Comparison of ENCODE assay signal across 9 mouse cellular contexts in the genomic region with DNA sequence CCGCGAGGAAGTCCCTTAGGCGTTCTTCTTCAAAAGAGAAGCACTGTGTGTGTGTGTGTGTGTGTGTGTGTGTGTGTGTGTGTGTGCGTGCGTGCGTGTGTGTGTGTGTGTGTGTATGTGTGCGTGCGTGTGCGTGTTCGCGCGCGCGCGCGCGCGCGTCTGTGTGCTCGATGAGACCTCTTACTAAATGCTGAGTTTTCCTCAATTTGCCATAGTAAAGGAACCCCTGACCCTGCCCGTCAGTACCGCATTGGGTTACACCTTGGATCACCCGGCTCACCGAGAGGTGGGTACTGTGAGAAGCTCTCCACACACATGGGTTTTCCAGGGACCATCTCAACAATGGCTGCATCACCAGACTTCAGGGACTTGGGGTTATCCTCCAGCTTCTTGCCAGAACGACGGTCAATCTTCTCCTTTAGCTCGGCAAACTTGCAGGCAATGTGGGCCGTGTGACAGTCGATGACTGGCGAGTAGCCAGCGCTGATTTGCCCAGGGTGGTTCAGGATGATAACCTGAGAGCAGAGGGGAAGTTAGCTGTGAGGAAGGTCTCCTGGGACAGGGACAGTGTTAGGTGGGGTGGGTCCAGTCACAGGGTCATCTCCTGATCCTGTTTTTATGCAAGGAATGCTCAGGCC. TPM values are rescaled to one million over a fixed set of nuclear protein-coding genes. Genes with fewer than 3 reads are reported as not detected.
DNase-seq lines count a peak whose midpoint lies in the region; ATAC-seq lines count a peak whose summit lies in the region.
"Had no signal": no experiment of that assay in that cellular context is flagged by ENCODE, and none has a peak within 500 bp of the region (broad histone marks: within the 10 kb centered on the region; RNA-seq: fewer than 3 reads in every experiment).

No protein-coding gene starts in this region.

- no peak overlapping the region for H3K27ac ChIP-seq in kidney, embryonic 15.5 days
- no peak overlapping the region for H3K27ac ChIP-seq in hindbrain, embryonic 10.5 days
- no peak overlapping the region for H3K27ac ChIP-seq in midbrain, embryonic 12.5 days (replicated peaks)

- peaks cover 12% of the 10 kb centered on the region for H3K4me1 ChIP-seq in kidney, embryonic 15.5 days
- peaks cover 15% of the 10 kb centered on the region for H3K4me1 ChIP-seq in hindbrain, embryonic 10.5 days (replicated peaks)
- H3K4me1 ChIP-seq in midbrain, embryonic 12.5 days, result peaks cover 14% of the 10 kb centered on the region

- no peak for ATAC-seq in kidney, embryonic 15.5 days (replicated peaks; ENCODE audit: low FRiP score)
- no peak for ATAC-seq in midbrain, embryonic 12.5 days (ENCODE audit: low FRiP score, low read depth)
- no peak for ATAC-seq in megakaryocyte, adult 5-6 weeks (ENCODE audit: poor library complexity, severe bottlenecking)
- ATAC-seq: Patski had no signal

- peak overlapping the region; percentile 51 for H3K4me3 ChIP-seq in kidney, embryonic 15.5 days (replicated peaks)
- H3K4me3 ChIP-seq in hindbrain, embryonic 10.5 days, result peak overlapping the region; percentile 60
- peak overlapping the region; percentile 48 for H3K4me3 ChIP-seq in midbrain, embryonic 12.5 days

- WGBS in kidney, embryonic 15.5 days, result 16% methylated on average over 31 of the region's 31 CpGs
- 24% methylated on average over 31 of the region's 31 CpGs for WGBS in hindbrain, embryonic 10.5 days
- 22% methylated on average over 18 of the region's 31 CpGs for WGBS in midbrain, embryonic 12.5 days

- peaks cover 76% of the 10 kb centered on the region for H3K27me3 ChIP-seq in kidney, embryonic 15.5 days
- peaks cover 88% of the 10 kb centered on the region for H3K27me3 ChIP-seq in hindbrain, embryonic 10.5 days (ENCODE audit: insufficient read depth, poor library complexity, severe bottlenecking)
- H3K27me3 ChIP-seq in midbrain, embryonic 12.5 days, result peaks cover 64% of the 10 kb centered on the region

- DNase-seq in kidney, postnatal 4 days, result no peak
- DNase-seq in cerebellum, postnatal 14 days, result peak; percentile 61 to 64
- DNase-seq in hindbrain, embryonic 10.5 days (ENCODE audit: low spot score), result no peak
- no peak for DNase-seq in ovary, adult 18-20 months (ENCODE audit: low spot score)
- DNase-seq in right cerebral cortex, postnatal 4 days, result no peak

- no peak overlapping the region for H3K9ac ChIP-seq in kidney, embryonic 15.5 days
- H3K9ac ChIP-seq in midbrain, embryonic 12.5 days (replicated peaks), result peak overlapping the region; percentile 50

- H3K36me3 ChIP-seq in kidney, embryonic 15.5 days, result no peaks in the 10 kb centered on the region
- no peaks in the 10 kb centered on the region for H3K36me3 ChIP-seq in hindbrain, embryonic 10.5 days
- no peaks in the 10 kb centered on the region for H3K36me3 ChIP-seq in midbrain, embryonic 12.5 days

- H3K9me3 ChIP-seq in kidney, embryonic 15.5 days (replicated peaks), result no peaks in the 10 kb centered on the region
- no peaks in the 10 kb centered on the region for H3K9me3 ChIP-seq in hindbrain, embryonic 10.5 days
- H3K9me3 ChIP-seq in midbrain, embryonic 12.5 days, result no peaks in the 10 kb centered on the region

- peak overlapping the region; percentile 95 for H3K4me2 ChIP-seq in kidney, embryonic 15.5 days
- H3K4me2 ChIP-seq in midbrain, embryonic 12.5 days (replicated peaks), result peak overlapping the region; percentile 92

RNA-seq across cellular contexts. Expression of a gene that starts 8.4 kb away (rescaled TPM):
- 0.08 and 0.17 TPM in 2 replicates for polyA plus RNA-seq in kidney, embryonic 15.5 days (2015; fragmentation: Nextera tagmentation; extraction: Ambion mirVana)
- polyA plus RNA-seq in hindbrain, embryonic 10.5 days (2016; fragmentation: Nextera tagmentation; extraction: Ambion mirVana), result 0.47 TPM in 1 of 2 replicates, not detected in the other
- polyA plus RNA-seq in midbrain, embryonic 12.5 days (2016; fragmentation: Nextera tagmentation; extraction: Ambion mirVana), result 1.4 and 1.6 TPM in 2 replicates
- not detected in 2 replicates for total RNA-seq in megakaryocyte, adult 5-6 weeks (2015)
- not detected in 2 replicates for total RNA-seq in megakaryocyte, adult 5-6 weeks (2017)
- polyA plus RNA-seq: Patski had no signal

RNA-seq across cellular contexts. Expression of a gene that starts 13.3 kb away (rescaled TPM):
- polyA plus RNA-seq in kidney, embryonic 15.5 days (2015; fragmentation: Nextera tagmentation; extraction: Ambion mirVana), result 0.33 and 0.68 TPM in 2 replicates
- polyA plus RNA-seq in hindbrain, embryonic 10.5 days (2016; fragmentation: Nextera tagmentation; extraction: Ambion mirVana), result 5.4 and 15.5 TPM in 2 replicates
- 30.7 and 34.3 TPM in 2 replicates for polyA plus RNA-seq in midbrain, embryonic 12.5 days (2016; fragmentation: Nextera tagmentation; extraction: Ambion mirVana)
- not detected in 2 replicates for total RNA-seq in megakaryocyte, adult 5-6 weeks (2015)
- not detected in 2 replicates for total RNA-seq in megakaryocyte, adult 5-6 weeks (2017)

RNA-seq across cellular contexts. Expression of a gene that starts 38.6 kb away (rescaled TPM):
- 315 and 330 TPM in 2 replicates for polyA plus RNA-seq in kidney, embryonic 15.5 days (2015; fragmentation: Nextera tagmentation; extraction: Ambion mirVana)
- 324 and 415 TPM in 2 replicates for polyA plus RNA-seq in hindbrain, embryonic 10.5 days (2016; fragmentation: Nextera tagmentation; extraction: Ambion mirVana)
- polyA plus RNA-seq in midbrain, embryonic 12.5 days (2016; fragmentation: Nextera tagmentation; extraction: Ambion mirVana), result 423 and 462 TPM in 2 replicates
- total RNA-seq in megakaryocyte, adult 5-6 weeks (2015), result 87.9 and 88.9 TPM in 2 replicates
- 55.7 and 56.1 TPM in 2 replicates for total RNA-seq in megakaryocyte, adult 5-6 weeks (2017)

RNA-seq across cellular contexts. Expression of a gene that starts 54.2 kb away (rescaled TPM):
- 0.04 TPM in 1 of 2 replicates, not detected in the other for polyA plus RNA-seq in kidney, embryonic 15.5 days (2015; fragmentation: Nextera tagmentation; extraction: Ambion mirVana)
- not detected in 2 replicates for polyA plus RNA-seq in hindbrain, embryonic 10.5 days (2016; fragmentation: Nextera tagmentation; extraction: Ambion mirVana)
- not detected in 2 replicates for polyA plus RNA-seq in midbrain, embryonic 12.5 days (2016; fragmentation: Nextera tagmentation; extraction: Ambion mirVana)
- total RNA-seq in megakaryocyte, adult 5-6 weeks (2015), result not detected in 2 replicates
- not detected in 2 replicates for total RNA-seq in megakaryocyte, adult 5-6 weeks (2017)
- polyA plus RNA-seq: Patski had no signal

Comparison
In these comparisons a context has a peak if more than half of its experiments do, and no peak if none do; other contexts are left out.
1. DNase-seq: peak in cerebellum, postnatal 14 days (2 of 2); none in kidney, postnatal 4 days (0 of 2), hindbrain, embryonic 10.5 days (single experiment), ovary, adult 18-20 months (single experiment) and right cerebral cortex, postnatal 4 days (single experiment).
2. Peak in every context shown above with its lines, with median percentiles within 50 percentile points of each other: H3K4me3 ChIP-seq.